Mouse (Mus musculus) forebrain, embryonic 16.5 days (tissue): ENCODE data around the gene Nol6. TPM values are rescaled to one million over a fixed set of nuclear protein-coding genes. Genes with fewer than 3 reads are reported as not detected.

Source experiments
- ATAC-seq: fragments of 200-750 bp; cut with Nextera tagmentation; 2 replicates; pipeline ENCODE4 v1.8.0; 2017; ENCODE audit warnings: mild to moderate bottlenecking, moderate library complexity
- H3K27ac ChIP-seq: fragments of 300-500 bp; sonication (generic); 2 replicates; pipeline ENCODE4 v1.5.1; 2014; ENCODE audit warnings: low read length, control low read depth
- H3K27me3 ChIP-seq: fragments of 300-500 bp; sonication (generic); replicated peaks from 2 replicates; pipeline ENCODE4 v1.6.1; 2014; ENCODE audit warnings: low read length; ENCODE audit not compliant: control insufficient read depth, insufficient read depth
- H3K36me3 ChIP-seq: fragments of 300-500 bp; sonication (generic); 2 replicates; pipeline ENCODE4 v1.6.1; 2014; ENCODE audit not compliant: control insufficient read depth, insufficient read depth
- H3K4me1 ChIP-seq: fragments of 300-500 bp; sonication (generic); replicated peaks from 2 replicates; pipeline ENCODE4 v1.6.1; 2014; ENCODE audit warnings: low read length; ENCODE audit not compliant: control insufficient read depth, insufficient read depth
- H3K4me2 ChIP-seq: fragments of 300-500 bp; sonication (generic); 2 replicates; pipeline ENCODE4 v1.6.1; 2014; ENCODE audit warnings: mild to moderate bottlenecking, low read length, control low read depth
- H3K4me3 ChIP-seq: fragments of 300-500 bp; sonication (generic); replicated peaks from 2 replicates; pipeline ENCODE4 v1.5.1; 2014; ENCODE audit warnings: mild to moderate bottlenecking, low read length, control low read depth
- H3K9ac ChIP-seq: fragments of 300-500 bp; sonication (generic); replicated peaks from 2 replicates; pipeline ENCODE4 v1.6.1; 2014; ENCODE audit warnings: low read depth, low read length, control low read depth
- H3K9me3 ChIP-seq: fragments of 300-500 bp; sonication (generic); 2 replicates; pipeline ENCODE4 v1.6.1; 2016; ENCODE audit warnings: low read length; ENCODE audit not compliant: control insufficient read depth
- WGBS: fragments of 180-500 bp; shearing (Covaris S2); extraction: QIAGEN DNeasy Blood & Tissue Kit; methylation state at CpG from one replicate; pipeline ENCODE4 v1.1.7; 2014; 5-methylcytosine and 5-hydroxymethylcytosine counted together
- polyA plus RNA-seq: library from polyadenylated mRNA; unstranded; fragments of >200 nt; fragmentation: Nextera tagmentation; extraction: Ambion mirVana; gene quantifications from 2 replicates; pipeline ENCODE4 v1.2.1, GENCODE M21; 2015

The Nol6 gene
- polyA plus RNA-seq, 1 experiment from 2014 or later = 45.6 TPM

- H3K27me3 ChIP-seq = no peaks in the 10 kb centered on the region
- no peak for ATAC-seq
- 0 out of 2 replicates have a peak, but pooled peaks cover 3% of the 10 kb centered on the region for H3K4me1 ChIP-seq
- no peaks in the 10 kb centered on the region for H3K36me3 ChIP-seq
- 50% methylated on average over 4 of the region's 4 CpGs for WGBS
- no peak overlapping the region for H3K4me3 ChIP-seq
- no peak overlapping the region for H3K4me2 ChIP-seq
- H3K27ac ChIP-seq = no peak overlapping the region
- no peak overlapping the region for H3K9ac ChIP-seq
- H3K9me3 ChIP-seq = no peaks in the 10 kb centered on the region
Measured at GRCm38 (mm10) chr4:41107440-41107839, 16.8 kb downstream of the Nol6 start.

- Histone ChIP-seq H3K36me3 (no peaks in the 10 kb centered on the region), H3K9me3 (no peaks in the 10 kb centered on the region), H3K27ac (no peak overlapping the region), H3K4me3 (no peak overlapping the region), H3K9ac (no peak overlapping the region), H3K4me1 (peaks cover 11% of the 10 kb centered on the region), H3K27me3 (peaks cover 6% of the 10 kb centered on the region), H3K4me2 (no peak overlapping the region)
- no peak for ATAC-seq
Measured at GRCm38 (mm10) chr4:41102901-41103300, 21.4 kb downstream of the Nol6 start.

GRCm38 (mm10) chr4:41100986-41101385 lies 23.3 kb downstream of the Nol6 start:
- no peaks in the 10 kb centered on the region for H3K9me3 ChIP-seq
- no peaks in the 10 kb centered on the region for H3K36me3 ChIP-seq
- no peak overlapping the region for H3K4me2 ChIP-seq
- ATAC-seq = no peak
- 23% methylated on average over 1 of the region's 1 CpGs for WGBS
- no peak overlapping the region for H3K9ac ChIP-seq
- H3K27ac ChIP-seq = no peak overlapping the region
- H3K4me3 ChIP-seq = no peak overlapping the region
- peaks cover 11% of the 10 kb centered on the region for H3K4me1 ChIP-seq
- H3K27me3 ChIP-seq = peaks cover 15% of the 10 kb centered on the region

GRCm38 (mm10) chr4:41098577-41098951 lies 25.7 kb downstream of the Nol6 start:
- Histone ChIP-seq H3K27ac (no peak overlapping the region), H3K9me3 (no peaks in the 10 kb centered on the region), H3K4me3 (peak overlapping the region; percentile 53), H3K4me1 (peaks cover 11% of the 10 kb centered on the region), H3K36me3 (no peaks in the 10 kb centered on the region), H3K9ac (peak overlapping the region; percentile 61), H3K27me3 (peaks cover 15% of the 10 kb centered on the region), H3K4me2 (peak overlapping the region; percentile 99)
- 0 out of 2 replicates have a peak, but pooled peaks have one; percentile 3 for ATAC-seq
- 12% methylated on average over 11 of the region's 11 CpGs for WGBS

- Histone ChIP-seq H3K27ac (no peak within 1 kb of the TSS), H3K9ac (peak within 1 kb of the TSS; percentile 61), H3K36me3 (no peaks in the 10 kb centered on the region), H3K27me3 (peaks cover 15% of the 10 kb centered on the region), H3K4me2 (peak within 1 kb of the TSS; percentile 99), H3K9me3 (no peaks in the 10 kb centered on the region), H3K4me3 (peak within 1 kb of the TSS; percentile 53), H3K4me1 (peaks cover 11% of the 10 kb centered on the region)
- 1% methylated on average over 41 of the region's 42 CpGs for WGBS
- ATAC-seq = peak; percentile 57
Measured at GRCm38 (mm10) chr4:41097871-41098576, 26.2 kb downstream of the Nol6 start, which contains the start of gene Aqp3. Gene Aqp3 (minus strand): TSS chr4:41098183.

GRCm38 (mm10) chr4:41097381-41097780 lies 26.9 kb downstream of the Nol6 start:
- WGBS = 39% methylated on average over 12 of the region's 13 CpGs
- no peak for ATAC-seq
- Histone ChIP-seq H3K36me3 (no peaks in the 10 kb centered on the region), H3K27ac (no peak overlapping the region), H3K27me3 (peaks cover 15% of the 10 kb centered on the region), H3K9ac (no peak overlapping the region), H3K4me2 (no peak overlapping the region), H3K4me3 (no peak overlapping the region; the same call in 1 of the 2 replicates), H3K4me1 (peaks cover 11% of the 10 kb centered on the region), H3K9me3 (no peaks in the 10 kb centered on the region)

GRCm38 (mm10) chr4:41096794-41097193 lies 27.5 kb downstream of the Nol6 start:
- no peak overlapping the region for H3K4me3 ChIP-seq
- H3K36me3 ChIP-seq = no peaks in the 10 kb centered on the region
- H3K4me1 ChIP-seq = peaks cover 11% of the 10 kb centered on the region
- no peak overlapping the region for H3K4me2 ChIP-seq
- ATAC-seq = no peak
- WGBS = 70% methylated on average over 5 of the region's 5 CpGs
- H3K9me3 ChIP-seq = no peaks in the 10 kb centered on the region
- H3K27ac ChIP-seq = no peak overlapping the region
- no peak overlapping the region for H3K9ac ChIP-seq
- peaks cover 15% of the 10 kb centered on the region for H3K27me3 ChIP-seq

GRCm38 (mm10) chr4:41096169-41096568 lies 28.1 kb downstream of the Nol6 start:
- ATAC-seq = no peak
- 68% methylated on average over 8 of the region's 8 CpGs for WGBS
- Histone ChIP-seq H3K9ac (no peak overlapping the region), H3K4me3 (no peak overlapping the region), H3K27ac (no peak overlapping the region), H3K9me3 (no peaks in the 10 kb centered on the region), H3K27me3 (peaks cover 15% of the 10 kb centered on the region), H3K36me3 (no peaks in the 10 kb centered on the region), H3K4me1 (peaks cover 11% of the 10 kb centered on the region), H3K4me2 (no peak overlapping the region)

- H3K4me2 ChIP-seq = no peak overlapping the region
- 38% methylated on average over 9 of the region's 9 CpGs for WGBS
- H3K9me3 ChIP-seq = no peaks in the 10 kb centered on the region
- no peaks in the 10 kb centered on the region for H3K36me3 ChIP-seq
- no peak overlapping the region for H3K9ac ChIP-seq
- H3K4me3 ChIP-seq = no peak overlapping the region
- peaks cover 15% of the 10 kb centered on the region for H3K27me3 ChIP-seq
- ATAC-seq = no peak
- peaks cover 11% of the 10 kb centered on the region for H3K4me1 ChIP-seq
- no peak overlapping the region for H3K27ac ChIP-seq
Measured at GRCm38 (mm10) chr4:41094361-41094760, 29.9 kb downstream of the Nol6 start.
